Mouse (Mus musculus) layer of hippocampus, adult 9-10 months (tissue): ENCODE data around the gene Ifng.
"Not testable (repeated sequence)": the region's sequence is repeated elsewhere in the genome, so short reads cannot be mapped to it uniquely, and the experiment has no call there.

Experiments
- DNase-seq: peaks from one replicate; pipeline ENCODE4 v3.0.0; 2022; ENCODE audit warnings: low spot score

Ifng gene

GRCm38 (mm10) chr10:118440742-118441240 is at the start of gene Ifng:
Gene Ifng, plus strand, starts transcription at chr10:118441046.
- no peak for DNase-seq

DNA sequence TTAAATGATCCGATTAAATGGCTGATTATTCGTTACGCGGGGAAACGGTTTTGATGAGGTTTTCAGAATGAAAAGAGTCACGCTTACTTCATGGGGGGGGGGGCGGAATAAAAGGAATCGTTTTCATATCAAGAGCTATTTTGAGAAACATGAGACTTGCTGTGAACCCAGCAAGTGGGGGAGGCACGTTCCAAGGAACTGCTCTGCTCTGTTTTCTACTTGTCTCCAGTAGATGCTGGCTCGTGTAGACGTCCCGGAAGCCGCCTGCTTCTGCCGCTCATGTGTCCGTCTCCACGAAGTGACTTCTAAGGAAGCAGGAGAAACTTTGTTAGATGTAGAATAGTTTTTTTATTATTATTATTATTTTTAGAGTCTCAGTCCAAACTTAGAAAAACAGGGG is 40.9 kb upstream of the Ifng start:
- no peak for DNase-seq

DNA sequence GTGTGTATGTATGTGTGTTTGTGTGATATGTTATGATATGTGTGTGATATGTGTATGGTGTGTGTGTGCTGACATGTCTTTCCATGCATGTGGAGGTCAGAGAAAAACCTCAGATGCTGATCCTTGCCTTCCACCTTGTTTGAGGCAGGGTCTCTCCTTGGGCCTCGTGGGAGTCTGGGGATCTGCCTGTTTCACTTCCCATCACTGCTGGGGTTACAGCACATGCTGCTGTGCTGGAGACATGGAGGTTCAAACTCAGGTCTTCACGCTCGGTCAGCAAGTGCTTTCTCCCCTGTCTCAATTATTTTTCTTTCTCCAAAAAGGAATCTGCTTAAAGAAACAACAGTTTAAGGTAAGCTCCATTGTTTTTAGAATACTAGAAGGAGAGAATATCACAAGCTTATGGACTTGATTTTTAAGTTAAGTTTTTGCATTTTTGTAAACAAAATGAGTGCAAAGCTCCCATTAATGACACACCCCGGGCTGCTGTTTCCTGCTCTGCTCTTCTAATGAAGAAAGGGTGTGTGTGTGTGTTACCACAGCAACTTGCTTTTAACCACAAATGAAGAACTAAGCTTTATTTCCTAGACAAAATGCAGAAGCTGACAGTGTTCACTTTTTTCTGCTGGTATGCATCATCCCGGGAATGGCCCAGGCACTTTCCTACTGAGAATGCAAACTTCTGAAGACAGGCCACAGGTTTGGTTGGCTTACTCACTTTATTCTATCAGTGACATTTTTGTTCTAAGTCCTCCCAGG is 34.2 kb upstream of the Ifng start:
- DNase-seq: no peak

GRCm38 (mm10) chr10:118411377-118411776 is 29.5 kb upstream of the Ifng start:
- DNase-seq: no peak

DNA sequence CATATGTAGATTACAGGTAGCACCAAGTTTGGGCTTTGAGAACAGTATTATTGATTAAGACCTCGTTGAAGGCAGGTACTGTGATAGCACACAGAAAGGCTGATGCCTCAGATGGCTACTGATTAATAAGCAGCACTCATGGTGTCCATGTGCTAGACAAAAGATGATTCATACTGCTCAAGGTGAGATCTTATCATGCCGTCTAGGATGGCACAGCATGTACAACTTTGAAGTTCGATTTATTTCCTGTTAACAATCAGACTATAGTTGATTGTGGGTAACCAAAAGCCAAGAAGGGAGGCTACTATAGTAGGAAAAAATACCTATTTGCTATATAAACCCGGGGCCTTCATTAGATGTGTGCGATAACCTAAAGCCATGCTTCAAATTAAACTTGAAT is 28.1 kb upstream of the Ifng start:
- no peak for DNase-seq

GRCm38 (mm10) chr10:118419000-118419425 is 21.8 kb upstream of the Ifng start:
- no peak for DNase-seq

- DNase-seq: no peak
Observed at GRCm38 (mm10) chr10:118420896-118421295, 19.9 kb upstream of the Ifng start.

GRCm38 (mm10) chr10:118435501-118435900 is 5.3 kb upstream of the Ifng start:
- no peak for DNase-seq

DNA sequence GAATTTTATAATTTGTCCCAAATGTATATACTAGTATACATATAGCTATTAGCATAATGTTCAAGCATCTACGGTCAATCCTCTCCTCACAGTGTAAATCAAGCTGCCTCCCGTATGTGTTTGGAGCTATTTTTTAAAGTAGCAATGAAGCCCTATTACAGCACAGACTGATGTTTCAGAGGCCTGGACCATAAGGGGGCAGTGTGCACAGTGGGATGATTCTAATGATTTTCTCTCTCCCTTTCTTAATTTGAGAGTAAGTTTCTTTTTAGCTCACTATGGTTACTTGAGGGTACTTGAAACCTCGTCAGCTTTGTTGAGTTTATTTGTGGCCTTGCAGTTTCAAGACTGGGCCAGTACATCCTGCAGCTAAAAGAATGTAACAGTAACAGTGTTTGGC is 1.1 kb downstream of the Ifng start:
- peak; percentile 11 for DNase-seq

- no peak for DNase-seq
Observed at GRCm38 (mm10) chr10:118442999-118443398, 2.2 kb downstream of the Ifng start.

GRCm38 (mm10) chr10:118445021-118445420 is 4.2 kb downstream of the Ifng start:
- DNase-seq: no peak

DNA sequence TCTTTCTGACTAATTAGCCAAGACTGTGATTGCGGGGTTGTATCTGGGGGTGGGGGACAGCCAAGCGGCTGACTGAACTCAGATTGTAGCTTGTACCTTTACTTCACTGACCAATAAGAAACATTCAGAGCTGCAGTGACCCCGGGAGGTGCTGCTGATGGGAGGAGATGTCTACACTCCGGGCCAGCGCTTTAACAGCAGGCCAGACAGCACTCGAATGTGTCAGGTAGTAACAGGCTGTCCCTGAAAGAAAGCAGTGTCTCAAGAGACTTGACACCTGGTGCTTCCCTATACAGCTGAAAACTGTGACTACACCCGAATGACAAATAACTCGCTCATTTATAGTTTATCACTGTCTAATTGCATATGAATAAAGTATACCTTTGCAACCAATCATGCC is 4.7 kb downstream of the Ifng start:
- DNase-seq: no peak

DNA sequence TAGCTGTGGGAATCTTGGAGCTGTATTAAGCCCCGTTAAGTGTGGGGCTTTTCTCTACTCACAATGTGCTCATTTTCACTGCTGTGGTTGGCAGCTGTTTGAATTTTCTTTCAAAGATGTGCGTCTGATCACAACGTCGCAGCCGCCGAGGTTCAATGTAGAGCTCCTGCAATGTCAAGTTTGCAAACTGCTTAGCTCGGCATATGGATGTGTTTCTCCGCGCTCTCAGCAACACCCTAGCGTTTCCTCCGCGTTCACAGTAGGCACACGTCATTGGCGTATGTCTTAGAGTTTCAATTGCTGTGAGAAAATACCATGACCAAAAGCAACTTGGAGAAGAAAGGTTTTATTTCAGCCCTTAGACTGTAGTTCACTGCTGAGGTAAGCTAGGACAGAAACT is 5.1 kb downstream of the Ifng start:
- no peak for DNase-seq

- no peak for DNase-seq
Observed at GRCm38 (mm10) chr10:118451747-118452146, 10.9 kb downstream of the Ifng start.

DNA sequence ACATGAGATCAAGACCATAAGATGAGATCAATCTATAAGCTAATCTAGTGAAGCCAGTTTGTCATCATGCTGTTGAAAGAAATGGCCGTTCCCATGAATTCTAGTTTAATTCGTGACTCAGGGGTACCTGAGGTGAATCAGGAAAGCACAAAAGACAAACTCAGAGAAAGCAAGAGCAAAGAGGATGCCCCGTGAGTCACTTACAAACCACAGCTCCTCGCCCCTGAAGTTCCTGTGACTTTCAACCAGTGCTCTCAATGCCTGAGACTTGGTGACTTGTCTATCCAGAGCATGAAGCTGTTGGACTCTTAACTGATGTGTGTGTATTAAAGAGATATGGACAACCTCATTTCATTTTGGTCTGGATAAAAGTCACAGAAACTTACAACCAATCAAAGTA is 17.9 kb downstream of the Ifng start:
- no peak for DNase-seq

- no peak for DNase-seq
Observed at GRCm38 (mm10) chr10:118461126-118461767, 20.4 kb downstream of the Ifng start.

GRCm38 (mm10) chr10:118466481-118466880 is 25.6 kb downstream of the Ifng start:
- DNase-seq: no peak

GRCm38 (mm10) chr10:118469047-118469446 is 28.2 kb downstream of the Ifng start:
- DNase-seq: no peak

DNA sequence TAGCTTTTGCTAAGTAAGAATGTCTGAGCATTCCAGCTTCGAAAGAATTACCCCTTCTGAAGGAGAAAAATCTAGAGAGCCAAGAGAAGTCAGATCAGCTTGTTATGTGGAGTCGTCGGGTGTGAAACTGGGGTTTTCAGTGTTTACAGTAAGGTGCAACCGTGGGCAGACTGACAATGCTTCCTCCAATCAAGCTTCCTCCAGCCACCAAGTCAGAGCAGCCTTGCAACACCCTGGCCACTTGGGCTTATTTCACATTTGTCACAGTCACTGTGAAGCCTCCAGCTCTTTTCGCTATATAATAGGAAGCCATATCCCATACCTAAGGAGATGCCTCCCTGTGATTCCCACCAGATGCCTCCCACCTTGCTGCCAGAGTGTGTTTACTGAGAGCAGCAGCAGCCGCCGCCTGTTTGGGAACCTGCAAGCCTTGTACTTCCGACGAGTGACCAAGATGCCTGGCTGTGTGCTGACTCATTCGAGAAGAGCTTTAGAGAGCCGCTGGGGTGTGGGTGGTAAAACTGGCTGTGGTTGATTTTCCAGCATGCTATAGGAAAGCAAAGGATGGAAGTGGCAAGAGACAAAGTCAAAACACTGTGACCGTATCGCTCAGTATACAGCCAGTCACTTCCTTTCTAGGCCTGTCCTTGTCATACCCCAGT is 29.6 kb downstream of the Ifng start:
- no peak for DNase-seq

DNA sequence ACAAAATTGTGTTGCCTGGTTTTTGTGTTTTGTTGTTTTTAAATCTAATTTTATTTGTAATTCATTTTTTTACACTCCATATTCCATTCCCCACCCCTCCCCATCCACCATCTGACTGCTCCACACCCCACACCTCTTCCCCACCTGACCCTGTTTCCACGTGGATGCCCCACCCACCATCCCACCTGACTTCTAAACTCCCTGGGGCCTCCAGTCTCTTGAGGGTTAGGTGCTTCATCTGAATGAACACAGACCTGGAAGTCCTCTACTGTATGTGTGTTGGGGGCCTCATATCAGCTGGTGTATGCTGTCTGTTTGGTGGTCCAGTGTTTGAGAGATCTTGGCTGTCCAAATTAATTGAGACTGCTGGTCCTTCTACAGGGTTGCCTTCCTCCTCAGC is 32.0 kb downstream of the Ifng start:
- DNase-seq: not testable (repeated sequence)

DNA sequence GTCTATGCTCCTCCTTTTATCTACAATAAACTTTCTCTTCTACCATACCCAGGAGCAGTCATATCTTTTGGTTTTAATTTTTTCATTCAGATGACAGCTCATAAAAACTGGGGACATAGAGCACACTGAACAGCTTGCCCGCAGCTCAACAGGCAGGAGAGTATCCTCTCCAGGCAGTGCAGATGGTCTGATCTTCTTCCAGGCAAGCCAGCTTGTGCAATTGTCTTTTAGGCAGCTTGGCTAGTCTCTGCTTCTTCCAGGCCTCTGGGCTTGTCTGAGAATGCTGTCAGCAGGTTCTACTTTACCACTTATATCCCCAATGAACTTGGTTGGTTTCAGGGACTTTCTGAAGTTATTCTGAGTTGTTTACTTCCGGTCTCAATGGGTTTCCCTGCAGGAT is 35.9 kb downstream of the Ifng start:
- peak; percentile 20 for DNase-seq

DNA sequence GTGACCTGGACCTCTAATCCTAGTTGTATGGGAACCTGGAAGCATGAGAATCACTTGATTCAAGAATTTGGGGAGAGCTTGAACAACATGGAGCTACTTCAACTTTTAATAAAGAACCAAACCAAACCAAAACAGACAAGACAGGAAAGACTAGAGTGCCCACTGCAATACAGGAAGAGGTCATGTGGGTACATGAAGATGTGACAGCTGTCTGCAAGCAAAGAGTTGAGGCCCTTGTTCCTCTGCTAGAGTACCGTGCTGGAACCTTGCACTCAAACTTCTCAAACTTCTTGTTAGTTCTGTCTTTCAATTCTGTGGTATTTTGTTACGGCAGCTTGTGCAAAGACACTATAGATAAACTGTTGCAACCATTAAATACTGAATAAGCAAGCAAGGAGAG is 36.5 kb downstream of the Ifng start:
- no peak for DNase-seq

DNA sequence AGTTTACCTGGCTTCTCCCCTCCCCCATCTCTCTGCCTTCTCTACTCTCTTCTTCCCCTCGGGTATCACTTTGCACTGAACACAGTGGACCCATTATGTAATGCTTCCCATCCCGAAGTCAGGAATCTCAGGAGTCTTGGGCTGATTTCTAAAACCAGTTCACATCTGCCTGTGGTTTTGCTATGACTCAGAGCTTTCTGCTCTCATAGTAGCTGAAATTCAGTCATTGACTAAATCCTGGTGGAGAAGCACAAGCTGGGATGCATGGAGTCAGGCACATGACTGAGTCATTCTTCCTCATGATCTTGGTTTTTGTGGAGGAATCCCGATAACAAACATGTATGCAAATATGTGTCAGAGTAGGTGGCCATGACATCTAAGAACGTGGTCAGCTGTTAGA is 38.4 kb downstream of the Ifng start:
- no peak for DNase-seq
